Mouse (Mus musculus) spleen, adult 2 months (tissue): Measurements from ENCODE around the gene Tlk2. TPM values are rescaled to one million over a fixed set of nuclear protein-coding genes. Genes with fewer than 3 reads are reported as not detected.
A peak's percentile ranks its signal among the peaks of the same experiment; 100 is the strongest.

Experiments
- DNase-seq, 2 experiments: peaks; one replicate each; pipeline versions ENCODE4 v3.0.0 to v3.0.0-alpha.2; 2012 to 2021; ENCODE audit warnings: low spot score in 2 of 2, low read depth in 1 of 2
- H3K27ac ChIP-seq: fragments of 200-500 bp; 2 replicates; pipeline ENCODE4 v1.5.1; 2012; ENCODE audit warnings: low read length, inconsistent platforms; ENCODE audit not compliant: insufficient read depth
- H3K27me3 ChIP-seq: fragments of 200-500 bp; 2 replicates; pipeline ENCODE4 v1.6.1; 2012; ENCODE audit warnings: mild to moderate bottlenecking, moderate library complexity, low read length, inconsistent platforms; ENCODE audit not compliant: control insufficient read depth, insufficient read depth
- H3K36me3 ChIP-seq: fragments of 200-500 bp; 2 replicates; pipeline ENCODE4 v1.6.1; 2012; ENCODE audit warnings: mild to moderate bottlenecking, low read length, inconsistent platforms; ENCODE audit not compliant: control insufficient read depth, insufficient read depth
- H3K4me1 ChIP-seq: fragments of 200-500 bp; 2 replicates; pipeline ENCODE4 v1.6.1; 2011; ENCODE audit warnings: inconsistent platforms; ENCODE audit not compliant: control insufficient read depth, insufficient read depth, insufficient read length
- H3K4me3 ChIP-seq: fragments of 200-500 bp; 2 replicates; pipeline ENCODE4 v1.5.1; 2011; ENCODE audit warnings: mild to moderate bottlenecking, inconsistent platforms; ENCODE audit not compliant: insufficient read depth, insufficient read length; ENCODE audit errors: extremely low read depth
- CTCF ChIP-seq: fragments of 200-500 bp; IDR thresholded peaks from 2 replicates; pipeline ENCODE4 v1.5.1; 2011; ENCODE audit warnings: mild to moderate bottlenecking, inconsistent platforms; ENCODE audit not compliant: insufficient read depth, insufficient read length, insufficient replicate concordance; ENCODE audit errors: extremely low read depth
- POLR2A ChIP-seq: fragments of 200-500 bp; IDR thresholded peaks from 2 replicates; pipeline ENCODE4 v1.6.1; 2011; ENCODE audit warnings: low read depth, low read length, inconsistent platforms
- WGBS: fragments of 180-500 bp; shearing (Covaris S2); methylation state at CpG from one replicate; pipeline ENCODE4 v1.1.7; 2018; 5-methylcytosine and 5-hydroxymethylcytosine counted together
- polyA plus RNA-seq: library from polyadenylated mRNA; depleted of rRNA; stranded (reverse); fragments of >200 nt; gene quantifications from 2 replicates; pipeline ENCODE4 v1.2.3, GENCODE M21; 2012

Gene Tlk2
- polyA plus RNA-seq, 1 experiment: 9.0 TPM

- Histone ChIP-seq H3K27ac (no peak overlapping the region), H3K27me3 (no peaks in the 10 kb centered on the region), H3K4me1 (no peaks in the 10 kb centered on the region), H3K4me3 (no peak overlapping the region), H3K36me3 (peaks cover 22% of the 10 kb centered on the region)
- 97% methylated on average over 3 of the region's 3 CpGs for WGBS
- DNase-seq: no peak
- TF ChIP-seq POLR2A (no peak), CTCF (no peak)
Measured at GRCm38 (mm10) chr11:105264988-105265387, 86.4 kb downstream of the Tlk2 start.

- WGBS: 36% methylated on average over 2 of the region's 2 CpGs
- H3K27me3 ChIP-seq: no peaks in the 10 kb centered on the region
- TF ChIP-seq CTCF (no peak), POLR2A (no peak)
- no peak overlapping the region for H3K27ac ChIP-seq
- H3K4me3 ChIP-seq: no peak overlapping the region
- DNase-seq: peak in 1 of 2 experiments; percentile 4
- H3K4me1 ChIP-seq: no peaks in the 10 kb centered on the region
- peaks cover 22% of the 10 kb centered on the region for H3K36me3 ChIP-seq
Measured at GRCm38 (mm10) chr11:105270155-105270554, 91.5 kb downstream of the Tlk2 start.

GRCm38 (mm10) chr11:105280456-105280855, 101.8 kb downstream of the Tlk2 start:
- no peak for DNase-seq
- H3K27me3 ChIP-seq: no peaks in the 10 kb centered on the region
- 98% methylated on average over 6 of the region's 6 CpGs for WGBS
- H3K4me3 ChIP-seq: no peak overlapping the region
- TF ChIP-seq CTCF (no peak), POLR2A (no peak)
- no peak overlapping the region for H3K27ac ChIP-seq
- H3K4me1 ChIP-seq: no peaks in the 10 kb centered on the region
- H3K36me3 ChIP-seq: peaks cover 35% of the 10 kb centered on the region

GRCm38 (mm10) chr11:105281291-105281690, 102.7 kb downstream of the Tlk2 start:
- Histone ChIP-seq H3K27ac (no peak overlapping the region), H3K27me3 (no peaks in the 10 kb centered on the region), H3K4me3 (no peak overlapping the region), H3K36me3 (peaks cover 32% of the 10 kb centered on the region), H3K4me1 (no peaks in the 10 kb centered on the region)
- no peak for DNase-seq
- WGBS: 96% methylated on average over 7 of the region's 7 CpGs
- TF ChIP-seq POLR2A (no peak), CTCF (no peak)

GRCm38 (mm10) chr11:105281763-105282459, 103.3 kb downstream of the Tlk2 start:
- no peak for DNase-seq
- Histone ChIP-seq H3K36me3 (peaks cover 32% of the 10 kb centered on the region), H3K4me3 (no peak overlapping the region), H3K27me3 (no peaks in the 10 kb centered on the region), H3K4me1 (no peaks in the 10 kb centered on the region), H3K27ac (no peak overlapping the region)
- 97% methylated on average over 12 of the region's 12 CpGs for WGBS
- no peak for TF ChIP-seq POLR2A
- no peak for TF ChIP-seq CTCF

GRCm38 (mm10) chr11:105282460-105282859, 103.9 kb downstream of the Tlk2 start:
- Histone ChIP-seq H3K27ac (no peak overlapping the region), H3K36me3 (peaks cover 35% of the 10 kb centered on the region), H3K27me3 (no peaks in the 10 kb centered on the region), H3K4me1 (no peaks in the 10 kb centered on the region), H3K4me3 (no peak overlapping the region)
- 91% methylated on average over 2 of the region's 2 CpGs for WGBS
- no peak for DNase-seq
- TF ChIP-seq POLR2A (no peak), CTCF (no peak)

- Histone ChIP-seq H3K36me3 (peaks cover 36% of the 10 kb centered on the region), H3K27ac (no peak overlapping the region), H3K27me3 (no peaks in the 10 kb centered on the region), H3K4me3 (no peak overlapping the region), H3K4me1 (no peaks in the 10 kb centered on the region)
- 96% methylated on average over 9 of the region's 9 CpGs for WGBS
- no peak for DNase-seq
- TF ChIP-seq POLR2A (no peak), CTCF (no peak)
Measured at GRCm38 (mm10) chr11:105283016-105283415, 104.4 kb downstream of the Tlk2 start.
